Mouse (Mus musculus): ENCODE measurements around the gene Mcfd2. TPM values are rescaled to one million over a fixed set of nuclear protein-coding genes. Genes with fewer than 3 reads are reported as not detected.

Gene Mcfd2
- total and polyA plus RNA-seq, 2 experiments from 2014 or later, result 35.5 to 38.0 TPM

GRCm38 (mm10) chr17:87219456-87219855, 46.3 kb downstream of the Mcfd2 start:
- no peak for ATAC-seq (ENCODE audit: low FRiP score)
- Histone ChIP-seq H3K9me3 (ENCODE audit: low read length) (no peaks in the 10 kb centered on the region), H3K9ac (replicated peaks; ENCODE audit: low read length, poor library complexity, severe bottlenecking) (no peak overlapping the region), H3K27ac (ENCODE audit: low read depth, low read length) (no peak overlapping the region), H3K4me1 (ENCODE audit: insufficient read depth, low read length) (no peaks in the 10 kb centered on the region), H3K4me3 (ENCODE audit: low read depth, low read length) (no peak overlapping the region), H3K27me3 (ENCODE audit: insufficient read depth, low read length) (no peaks in the 10 kb centered on the region), H3K4me2 (ENCODE audit: low read depth, low read length, poor library complexity, severe bottlenecking) (no peak overlapping the region), H3K36me3 (ENCODE audit: insufficient read depth, low read length) (no peaks in the 10 kb centered on the region)
- DNase-seq (ENCODE audit: low spot score), result no peak
- 86% methylated on average over 9 of the region's 9 CpGs for WGBS
- TF ChIP-seq CTCF (IDR thresholded peaks at IDR 0.05), result no peak

GRCm38 (mm10) chr17:87214523-87214922, 51.2 kb downstream of the Mcfd2 start:
- H3K4me3 ChIP-seq (ENCODE audit: low read depth, low read length), result no peak overlapping the region
- no peak overlapping the region for H3K27ac ChIP-seq (ENCODE audit: low read depth, low read length)
- H3K9ac ChIP-seq (replicated peaks; ENCODE audit: low read length, poor library complexity, severe bottlenecking), result no peak overlapping the region
- no peaks in the 10 kb centered on the region for H3K27me3 ChIP-seq (ENCODE audit: insufficient read depth, low read length)
- no peak for TF ChIP-seq CTCF (IDR thresholded peaks at IDR 0.05)
- H3K36me3 ChIP-seq (ENCODE audit: insufficient read depth, low read length), result no peaks in the 10 kb centered on the region
- no peak overlapping the region for H3K4me2 ChIP-seq (ENCODE audit: low read depth, low read length, poor library complexity, severe bottlenecking)
- no peak for ATAC-seq (ENCODE audit: low FRiP score)
- no peak for DNase-seq (ENCODE audit: low spot score)
- no peaks in the 10 kb centered on the region for H3K4me1 ChIP-seq (ENCODE audit: insufficient read depth, low read length)
- 94% methylated on average over 7 of the region's 7 CpGs for WGBS
- H3K9me3 ChIP-seq (ENCODE audit: low read length), result no peaks in the 10 kb centered on the region

GRCm38 (mm10) chr17:87210525-87210924, 55.2 kb downstream of the Mcfd2 start:
- Histone ChIP-seq H3K9ac (replicated peaks; ENCODE audit: low read length, poor library complexity, severe bottlenecking) (no peak overlapping the region), H3K27me3 (ENCODE audit: insufficient read depth, low read length) (no peaks in the 10 kb centered on the region), H3K9me3 (ENCODE audit: low read length) (no peaks in the 10 kb centered on the region), H3K4me3 (ENCODE audit: low read depth, low read length) (no peak overlapping the region), H3K36me3 (ENCODE audit: insufficient read depth, low read length) (no peaks in the 10 kb centered on the region), H3K27ac (ENCODE audit: low read depth, low read length) (no peak overlapping the region), H3K4me1 (ENCODE audit: insufficient read depth, low read length) (no peaks in the 10 kb centered on the region), H3K4me2 (ENCODE audit: low read depth, low read length, poor library complexity, severe bottlenecking) (no peak overlapping the region)
- 78% methylated on average over 2 of the region's 2 CpGs for WGBS
- no peak for DNase-seq (ENCODE audit: low spot score)
- ATAC-seq (ENCODE audit: low FRiP score), result no peak
- TF ChIP-seq CTCF (IDR thresholded peaks at IDR 0.05), result no peak

- no peak overlapping the region for H3K27ac ChIP-seq (ENCODE audit: low read depth, low read length)
- H3K9ac ChIP-seq (replicated peaks; ENCODE audit: low read length, poor library complexity, severe bottlenecking), result no peak overlapping the region
- H3K9me3 ChIP-seq (ENCODE audit: low read length), result no peaks in the 10 kb centered on the region
- H3K4me3 ChIP-seq (ENCODE audit: low read depth, low read length), result no peak overlapping the region
- ATAC-seq (ENCODE audit: low FRiP score), result no peak
- WGBS, result 86% methylated on average over 2 of the region's 2 CpGs
- no peak for DNase-seq (ENCODE audit: low spot score)
- TF ChIP-seq CTCF (IDR thresholded peaks at IDR 0.05), result no peak
- no peaks in the 10 kb centered on the region for H3K36me3 ChIP-seq (ENCODE audit: insufficient read depth, low read length)
- no peaks in the 10 kb centered on the region for H3K27me3 ChIP-seq (ENCODE audit: insufficient read depth, low read length)
- no peak overlapping the region for H3K4me2 ChIP-seq (ENCODE audit: low read depth, low read length, poor library complexity, severe bottlenecking)
- H3K4me1 ChIP-seq (ENCODE audit: insufficient read depth, low read length), result no peaks in the 10 kb centered on the region
These were observed 58.9 kb downstream of the Mcfd2 start for GRCm38 (mm10) chr17:87206885-87207284.

Other genes with a start within 250 kb of the Mcfd2 start
- 21.6 and 22.0 TPM in 2 replicates for gene Pigf, start 240.5 kb downstream of the Mcfd2 start, total RNA-seq (2014; rRNA removed)
- 29.4 and 31.3 TPM in 2 replicates for gene Pigf, start 240.5 kb downstream of the Mcfd2 start, polyA plus RNA-seq (2015; fragmentation: Nextera tagmentation; extraction: Ambion mirVana)
- 51.4 and 51.6 TPM in 2 replicates for gene Cript, start 240.4 kb downstream of the Mcfd2 start, total RNA-seq (2014; rRNA removed)
- gene Cript, start 240.4 kb downstream of the Mcfd2 start, polyA plus RNA-seq (2015; fragmentation: Nextera tagmentation; extraction: Ambion mirVana), result 194 and 199 TPM in 2 replicates
- 21.3 and 27.0 TPM in 2 replicates for gene Socs5, start 158.3 kb downstream of the Mcfd2 start, total RNA-seq (2014; rRNA removed)
- gene Socs5, start 158.3 kb downstream of the Mcfd2 start, polyA plus RNA-seq (2015; fragmentation: Nextera tagmentation; extraction: Ambion mirVana), result 13.0 and 13.1 TPM in 2 replicates
- gene Ttc7, start 17.0 kb upstream of the Mcfd2 start, total RNA-seq (2014; rRNA removed), result 5.3 and 13.9 TPM in 2 replicates
- 9.9 and 11.1 TPM in 2 replicates for gene Ttc7, start 17.0 kb upstream of the Mcfd2 start, polyA plus RNA-seq (2015; fragmentation: Nextera tagmentation; extraction: Ambion mirVana)
- not detected in 2 replicates for gene Stpg4, start 161.8 kb upstream of the Mcfd2 start, total RNA-seq (2014; rRNA removed)
- 0.27 and 0.28 TPM in 2 replicates for gene Stpg4, start 161.8 kb upstream of the Mcfd2 start, polyA plus RNA-seq (2015; fragmentation: Nextera tagmentation; extraction: Ambion mirVana)
- 1,303 and 1,380 TPM in 2 replicates for gene Calm2, start 181.0 kb upstream of the Mcfd2 start, total RNA-seq (2014; rRNA removed)
- gene Calm2, start 181.0 kb upstream of the Mcfd2 start, polyA plus RNA-seq (2015; fragmentation: Nextera tagmentation; extraction: Ambion mirVana), result 3,238 and 3,263 TPM in 2 replicates